Mouse (Mus musculus): ENCODE data around the gene Fam129a. TPM values are rescaled to one million over a fixed set of nuclear protein-coding genes. Genes with fewer than 3 reads are reported as not detected.
A peak's percentile ranks its signal among the peaks of the same experiment; 100 is the strongest.

The Fam129a gene
- 1.9 and 2.2 TPM in 2 replicates for polyA plus RNA-seq (2014; fragmentation: Nextera tagmentation; extraction: Ambion mirVana)

GRCm38 (mm10) chr1:151570981-151571837 is at the start of gene Fam129a:
TSS of gene Fam129a (plus strand) at chr1:151571186.
- no peak within 1 kb of the TSS for H3K27ac ChIP-seq (ENCODE audit: low read depth, low read length)
- DNase-seq (ENCODE audit: low spot score) (peak; percentile 56), ATAC-seq (ENCODE audit: insufficient read depth, low FRiP score, low TSS enrichment) (peak; percentile 48; the same call in 1 of the 2 replicates)
- H3K9ac ChIP-seq (ENCODE audit: low read length) = peak within 1 kb of the TSS; percentile 45
- WGBS = 3% methylated on average over 46 of the region's 46 CpGs
- H3K9me3 ChIP-seq (ENCODE audit: control insufficient read depth, low read length) = no peaks in the 10 kb centered on the region
- H3K4me1 ChIP-seq (ENCODE audit: control insufficient read depth, insufficient read depth, low read length) = 0 out of 2 replicates have a peak, but pooled peaks cover 4% of the 10 kb centered on the region
- H3K4me2 ChIP-seq (ENCODE audit: low read depth) = peak within 1 kb of the TSS; percentile 60
- H3K4me3 ChIP-seq (ENCODE audit: low read depth, low read length) = peak within 1 kb of the TSS; percentile 38
- peaks cover 15% of the 10 kb centered on the region for H3K27me3 ChIP-seq (ENCODE audit: control insufficient read depth, insufficient read depth, low read length)
- no peaks in the 10 kb centered on the region for H3K36me3 ChIP-seq (ENCODE audit: control insufficient read depth, insufficient read depth, low read length)

DNA sequence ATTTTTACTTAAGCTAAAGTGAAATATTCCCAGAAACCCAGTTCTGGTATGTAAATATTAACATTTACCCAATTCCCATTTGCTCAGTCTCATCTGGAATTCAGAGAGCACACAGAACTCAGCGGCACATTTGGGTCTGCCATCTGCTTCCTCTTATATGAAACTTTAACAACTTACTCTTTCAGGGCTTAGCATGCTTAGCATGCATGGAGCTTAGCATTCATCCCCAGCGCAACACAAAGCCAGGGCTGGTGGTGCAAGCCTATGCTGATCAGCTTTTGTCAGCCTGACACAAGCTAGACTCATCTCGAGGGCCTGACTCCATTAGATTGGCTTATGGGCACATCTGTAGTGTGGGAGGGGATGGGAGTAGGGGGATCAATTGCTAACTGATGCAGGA is 44.3 kb upstream of the Fam129a start:
- Histone ChIP-seq H3K9ac (ENCODE audit: low read length) (no peak overlapping the region), H3K4me3 (ENCODE audit: low read depth, low read length) (no peak overlapping the region), H3K27me3 (ENCODE audit: control insufficient read depth, insufficient read depth, low read length) (no peaks in the 10 kb centered on the region), H3K4me1 (ENCODE audit: control insufficient read depth, insufficient read depth, low read length) (no peaks in the 10 kb centered on the region), H3K27ac (ENCODE audit: low read depth, low read length) (no peak overlapping the region), H3K36me3 (ENCODE audit: control insufficient read depth, insufficient read depth, low read length) (no peaks in the 10 kb centered on the region), H3K4me2 (ENCODE audit: low read depth) (no peak overlapping the region), H3K9me3 (ENCODE audit: control insufficient read depth, low read length) (no peaks in the 10 kb centered on the region)
- WGBS = 82% methylated on average over 3 of the region's 3 CpGs
- ATAC-seq (ENCODE audit: insufficient read depth, low FRiP score, low TSS enrichment) (no peak), DNase-seq (ENCODE audit: low spot score) (no peak)

- DNase-seq (ENCODE audit: low spot score) (no peak), ATAC-seq (ENCODE audit: insufficient read depth, low FRiP score, low TSS enrichment) (no peak)
- H3K27ac ChIP-seq (ENCODE audit: low read depth, low read length) = no peak overlapping the region
- H3K36me3 ChIP-seq (ENCODE audit: control insufficient read depth, insufficient read depth, low read length) = no peaks in the 10 kb centered on the region
- H3K4me1 ChIP-seq (ENCODE audit: control insufficient read depth, insufficient read depth, low read length) = no peaks in the 10 kb centered on the region
- no peak overlapping the region for H3K9ac ChIP-seq (ENCODE audit: low read length)
- no peak overlapping the region for H3K4me2 ChIP-seq (ENCODE audit: low read depth)
- 78% methylated on average over 6 of the region's 6 CpGs for WGBS
- H3K9me3 ChIP-seq (ENCODE audit: control insufficient read depth, low read length) = no peaks in the 10 kb centered on the region
- no peak overlapping the region for H3K4me3 ChIP-seq (ENCODE audit: low read depth, low read length)
- no peaks in the 10 kb centered on the region for H3K27me3 ChIP-seq (ENCODE audit: control insufficient read depth, insufficient read depth, low read length)
Measured at GRCm38 (mm10) chr1:151543796-151544477, 27.0 kb upstream of the Fam129a start.

GRCm38 (mm10) chr1:151544581-151544980 is 26.4 kb upstream of the Fam129a start:
- Histone ChIP-seq H3K9ac (ENCODE audit: low read length) (no peak overlapping the region), H3K36me3 (ENCODE audit: control insufficient read depth, insufficient read depth, low read length) (no peaks in the 10 kb centered on the region), H3K9me3 (ENCODE audit: control insufficient read depth, low read length) (no peaks in the 10 kb centered on the region), H3K4me3 (ENCODE audit: low read depth, low read length) (no peak overlapping the region), H3K27me3 (ENCODE audit: control insufficient read depth, insufficient read depth, low read length) (no peaks in the 10 kb centered on the region), H3K27ac (ENCODE audit: low read depth, low read length) (no peak overlapping the region), H3K4me2 (ENCODE audit: low read depth) (no peak overlapping the region), H3K4me1 (ENCODE audit: control insufficient read depth, insufficient read depth, low read length) (no peaks in the 10 kb centered on the region)
- DNase-seq (ENCODE audit: low spot score) = no peak
- WGBS = 90% methylated on average over 3 of the region's 3 CpGs
- no peak for ATAC-seq (ENCODE audit: insufficient read depth, low FRiP score, low TSS enrichment)

GRCm38 (mm10) chr1:151545571-151545970 is 25.4 kb upstream of the Fam129a start:
- Histone ChIP-seq H3K4me3 (ENCODE audit: low read depth, low read length) (no peak overlapping the region), H3K4me1 (ENCODE audit: control insufficient read depth, insufficient read depth, low read length) (no peaks in the 10 kb centered on the region), H3K27me3 (ENCODE audit: control insufficient read depth, insufficient read depth, low read length) (no peaks in the 10 kb centered on the region), H3K9ac (ENCODE audit: low read length) (no peak overlapping the region), H3K36me3 (ENCODE audit: control insufficient read depth, insufficient read depth, low read length) (no peaks in the 10 kb centered on the region), H3K27ac (ENCODE audit: low read depth, low read length) (no peak overlapping the region), H3K9me3 (ENCODE audit: control insufficient read depth, low read length) (no peaks in the 10 kb centered on the region), H3K4me2 (ENCODE audit: low read depth) (no peak overlapping the region)
- ATAC-seq (ENCODE audit: insufficient read depth, low FRiP score, low TSS enrichment) (no peak), DNase-seq (ENCODE audit: low spot score) (no peak)
- 81% methylated on average over 7 of the region's 7 CpGs for WGBS

DNA sequence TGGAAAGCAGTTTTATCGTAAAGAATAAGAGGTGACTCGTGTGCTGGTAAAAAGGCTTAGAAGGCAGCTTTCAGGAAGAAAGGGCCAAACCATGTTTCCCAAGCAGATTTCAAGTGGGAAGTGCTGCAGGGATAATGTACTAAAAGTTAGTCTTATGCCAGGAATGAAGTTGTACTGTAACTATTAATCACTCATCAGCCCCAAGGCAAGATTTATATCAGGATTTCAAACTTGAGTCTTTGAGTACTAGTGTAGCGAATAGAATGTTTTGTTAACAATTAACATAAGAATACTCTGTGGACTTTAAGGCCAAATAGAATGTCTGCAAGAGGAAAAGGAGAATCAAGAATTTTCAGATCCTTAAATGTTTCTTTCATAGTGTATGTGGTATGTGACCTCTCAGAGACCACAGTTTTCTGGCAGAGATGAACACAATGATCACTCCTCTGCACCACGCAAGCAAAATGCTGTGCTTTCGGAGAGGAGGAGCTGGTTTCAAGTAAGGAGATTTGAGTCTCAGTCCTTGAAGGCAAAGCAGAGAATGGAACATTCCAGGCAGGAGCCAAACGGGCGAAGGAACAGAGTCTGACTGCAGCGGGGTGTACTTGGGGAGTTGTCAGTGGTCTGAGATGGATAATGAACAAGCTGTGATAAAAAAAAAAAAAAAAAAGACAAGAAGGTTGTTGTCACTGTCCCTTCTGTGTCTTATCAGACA is 21.9 kb upstream of the Fam129a start:
- no peak overlapping the region for H3K4me3 ChIP-seq (ENCODE audit: low read depth, low read length)
- WGBS = 85% methylated on average over 8 of the region's 8 CpGs
- no peaks in the 10 kb centered on the region for H3K36me3 ChIP-seq (ENCODE audit: control insufficient read depth, insufficient read depth, low read length)
- ATAC-seq (ENCODE audit: insufficient read depth, low FRiP score, low TSS enrichment) (no peak), DNase-seq (ENCODE audit: low spot score) (no peak)
- H3K4me1 ChIP-seq (ENCODE audit: control insufficient read depth, insufficient read depth, low read length) = no peaks in the 10 kb centered on the region
- no peak overlapping the region for H3K9ac ChIP-seq (ENCODE audit: low read length)
- H3K4me2 ChIP-seq (ENCODE audit: low read depth) = no peak overlapping the region
- H3K27ac ChIP-seq (ENCODE audit: low read depth, low read length) = no peak overlapping the region
- no peaks in the 10 kb centered on the region for H3K9me3 ChIP-seq (ENCODE audit: control insufficient read depth, low read length)
- no peaks in the 10 kb centered on the region for H3K27me3 ChIP-seq (ENCODE audit: control insufficient read depth, insufficient read depth, low read length)

DNA sequence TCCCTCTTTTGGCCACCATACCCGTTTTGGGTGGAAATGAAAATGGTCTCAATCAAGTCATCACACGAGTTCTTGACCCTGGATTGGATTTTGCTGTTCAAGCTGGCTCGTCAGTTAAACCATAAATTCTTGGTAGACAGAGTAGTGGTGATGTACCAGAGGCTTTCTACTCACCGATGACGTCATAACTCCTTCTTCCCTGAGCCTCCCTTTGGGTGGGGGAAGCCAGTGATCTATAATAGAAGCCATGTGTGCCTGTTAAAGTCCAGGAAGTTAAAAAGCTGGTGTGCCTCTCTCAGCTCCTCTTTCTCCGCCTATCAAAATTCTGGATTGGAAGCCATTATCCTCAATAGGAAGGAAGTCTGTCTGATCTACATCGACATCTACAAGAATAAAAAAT is 21.2 kb upstream of the Fam129a start:
- Histone ChIP-seq H3K27ac (ENCODE audit: low read depth, low read length) (no peak overlapping the region), H3K9ac (ENCODE audit: low read length) (no peak overlapping the region), H3K9me3 (ENCODE audit: control insufficient read depth, low read length) (no peaks in the 10 kb centered on the region), H3K4me2 (ENCODE audit: low read depth) (no peak overlapping the region), H3K36me3 (ENCODE audit: control insufficient read depth, insufficient read depth, low read length) (no peaks in the 10 kb centered on the region), H3K27me3 (ENCODE audit: control insufficient read depth, insufficient read depth, low read length) (no peaks in the 10 kb centered on the region), H3K4me3 (ENCODE audit: low read depth, low read length) (no peak overlapping the region), H3K4me1 (ENCODE audit: control insufficient read depth, insufficient read depth, low read length) (no peaks in the 10 kb centered on the region)
- DNase-seq (ENCODE audit: low spot score) = no peak
- WGBS = 66% methylated on average over 7 of the region's 7 CpGs
- ATAC-seq (ENCODE audit: insufficient read depth, low FRiP score, low TSS enrichment) = no peak

DNA sequence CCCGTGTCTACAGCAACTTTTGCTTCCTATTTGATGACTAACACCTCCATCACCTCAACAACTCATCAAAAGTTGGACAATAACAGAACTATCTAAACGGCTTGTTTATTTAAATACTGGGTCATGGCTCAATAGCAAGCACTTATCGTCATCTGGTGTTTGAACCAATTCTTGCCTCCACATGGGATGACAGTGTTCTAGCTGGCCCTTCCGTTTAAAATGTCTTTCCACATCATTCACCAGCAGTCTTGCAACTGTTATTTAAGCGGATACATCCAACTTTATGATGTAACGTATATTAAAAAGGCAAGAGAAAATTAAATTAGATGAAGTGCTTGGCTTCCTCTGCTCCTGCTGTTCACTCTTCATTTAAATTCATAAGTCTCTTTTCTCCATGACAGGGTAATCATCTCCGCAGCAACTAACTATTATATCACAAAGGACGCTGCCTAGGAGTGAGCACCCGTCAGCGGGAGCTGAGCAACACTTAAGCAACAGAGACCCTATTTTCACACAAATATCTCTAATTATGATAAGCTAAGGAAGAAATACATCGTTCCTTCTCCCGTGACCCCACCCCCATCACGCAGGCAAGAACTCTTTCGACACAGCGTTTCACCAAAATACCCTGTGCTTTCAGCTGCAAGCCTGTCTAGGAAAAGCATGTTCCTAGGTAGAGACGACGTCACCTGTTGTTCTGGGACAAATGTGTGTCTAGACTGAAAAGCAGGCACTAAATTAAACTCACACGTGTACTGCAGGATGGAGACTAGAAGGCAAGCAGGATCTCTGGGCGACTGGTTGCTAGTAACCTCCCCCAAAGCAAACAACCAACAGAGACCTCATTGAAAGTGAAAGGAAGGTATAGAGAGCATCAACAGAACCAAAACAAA is 20.2 kb upstream of the Fam129a start:
- ATAC-seq (ENCODE audit: insufficient read depth, low FRiP score, low TSS enrichment) (no peak), DNase-seq (ENCODE audit: low spot score) (no peak)
- 45% methylated on average over 19 of the region's 19 CpGs for WGBS
- H3K27me3 ChIP-seq (ENCODE audit: control insufficient read depth, insufficient read depth, low read length) = no peaks in the 10 kb centered on the region
- H3K4me3 ChIP-seq (ENCODE audit: low read depth, low read length) = no peak overlapping the region
- no peak overlapping the region for H3K9ac ChIP-seq (ENCODE audit: low read length)
- no peaks in the 10 kb centered on the region for H3K36me3 ChIP-seq (ENCODE audit: control insufficient read depth, insufficient read depth, low read length)
- no peaks in the 10 kb centered on the region for H3K4me1 ChIP-seq (ENCODE audit: control insufficient read depth, insufficient read depth, low read length)
- no peaks in the 10 kb centered on the region for H3K9me3 ChIP-seq (ENCODE audit: control insufficient read depth, low read length)
- H3K27ac ChIP-seq (ENCODE audit: low read depth, low read length) = no peak overlapping the region
- no peak overlapping the region for H3K4me2 ChIP-seq (ENCODE audit: low read depth)

Data from neural tube, embryonic 11.5 days (tissue).